Mouse (Mus musculus) urinary bladder, postnatal 36 days (tissue): ENCODE data around the gene Slc46a3.
"Not testable (repeated sequence)": the region's sequence is repeated elsewhere in the genome, so short reads cannot be mapped to it uniquely, and the experiment has no call there.

ENCODE experiments used
- DNase-seq, 2 experiments: peaks; one replicate each; pipeline ENCODE4 v3.0.0; 2022; ENCODE audit warnings: low spot score in 2 of 2, mixed read lengths in 1 of 2

Gene Slc46a3

DNA sequence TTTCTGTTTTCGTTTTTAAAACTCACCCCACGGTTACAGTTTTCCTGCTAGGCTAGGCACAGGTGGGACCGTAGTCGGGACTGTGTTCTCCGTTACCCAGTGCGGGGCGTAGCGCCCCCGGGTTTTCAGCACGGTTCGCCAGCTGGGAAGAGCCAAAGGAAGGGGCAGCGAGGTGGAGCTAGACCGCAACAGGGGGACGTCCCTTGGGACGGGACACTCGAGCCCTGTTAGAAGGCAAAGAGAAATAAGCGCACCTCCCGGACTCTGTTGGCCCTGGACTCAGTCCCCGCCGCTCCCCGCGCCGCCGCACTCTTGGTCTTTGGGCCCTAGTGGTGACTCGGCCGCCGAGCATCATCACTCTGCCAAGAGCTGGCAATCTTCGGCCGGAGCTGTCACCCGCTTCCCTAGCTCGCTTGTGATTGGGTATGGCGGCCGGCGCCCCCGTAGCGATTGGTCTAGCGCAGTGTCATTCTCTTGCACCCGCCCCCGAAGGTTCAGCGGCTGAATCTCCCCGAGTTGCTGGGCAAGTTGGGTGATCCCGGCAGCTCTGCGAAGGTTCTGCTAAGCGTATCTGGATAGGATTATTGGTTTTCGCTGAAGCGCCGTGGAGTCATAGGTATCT lies at the start of gene Slc46a3:
Gene Slc46a3, minus strand, starts transcription at position 361 of the 622 bp plus-strand sequence.
- peak; percentile 88 to 94 for DNase-seq

DNA sequence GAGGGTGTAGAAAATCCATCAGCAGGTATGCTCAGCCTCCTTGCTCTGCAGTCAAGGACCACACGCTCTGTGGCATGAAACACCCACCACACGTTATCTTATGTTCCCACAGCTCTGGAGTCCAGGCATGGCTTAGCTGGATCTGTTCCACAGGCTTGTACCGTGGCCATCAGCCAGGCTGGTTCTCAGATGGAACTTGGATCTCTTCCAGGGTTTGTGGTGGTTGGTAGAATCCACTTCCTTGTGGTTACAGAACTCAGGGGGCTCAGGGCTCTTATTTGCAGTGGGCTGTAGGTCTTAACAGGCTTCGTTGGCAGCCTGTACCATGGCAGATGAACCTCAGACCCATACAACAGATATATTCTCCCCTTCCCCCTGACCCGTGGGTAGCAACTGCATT lies 44.6 kb upstream of the Slc46a3 start:
- DNase-seq = no peak

DNA sequence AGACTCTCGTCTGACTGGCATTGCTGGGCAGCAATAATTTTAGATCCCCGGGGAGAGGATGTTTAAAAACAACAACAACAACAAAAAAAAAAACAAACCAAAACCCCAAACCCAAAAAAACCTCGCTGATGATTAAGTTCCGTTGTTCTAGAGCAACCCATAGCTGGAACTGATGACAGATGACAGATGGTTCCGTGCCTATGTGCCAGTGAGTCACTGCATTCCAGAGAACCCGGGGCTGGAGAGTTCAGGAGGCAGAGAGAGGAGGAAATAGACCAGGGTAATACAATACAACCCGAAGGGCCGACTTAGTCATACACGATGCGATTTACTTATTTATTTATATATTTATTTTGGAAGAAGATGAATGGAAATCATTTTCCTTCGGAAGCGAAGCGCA lies 40.5 kb upstream of the Slc46a3 start:
- no peak for DNase-seq

DNA sequence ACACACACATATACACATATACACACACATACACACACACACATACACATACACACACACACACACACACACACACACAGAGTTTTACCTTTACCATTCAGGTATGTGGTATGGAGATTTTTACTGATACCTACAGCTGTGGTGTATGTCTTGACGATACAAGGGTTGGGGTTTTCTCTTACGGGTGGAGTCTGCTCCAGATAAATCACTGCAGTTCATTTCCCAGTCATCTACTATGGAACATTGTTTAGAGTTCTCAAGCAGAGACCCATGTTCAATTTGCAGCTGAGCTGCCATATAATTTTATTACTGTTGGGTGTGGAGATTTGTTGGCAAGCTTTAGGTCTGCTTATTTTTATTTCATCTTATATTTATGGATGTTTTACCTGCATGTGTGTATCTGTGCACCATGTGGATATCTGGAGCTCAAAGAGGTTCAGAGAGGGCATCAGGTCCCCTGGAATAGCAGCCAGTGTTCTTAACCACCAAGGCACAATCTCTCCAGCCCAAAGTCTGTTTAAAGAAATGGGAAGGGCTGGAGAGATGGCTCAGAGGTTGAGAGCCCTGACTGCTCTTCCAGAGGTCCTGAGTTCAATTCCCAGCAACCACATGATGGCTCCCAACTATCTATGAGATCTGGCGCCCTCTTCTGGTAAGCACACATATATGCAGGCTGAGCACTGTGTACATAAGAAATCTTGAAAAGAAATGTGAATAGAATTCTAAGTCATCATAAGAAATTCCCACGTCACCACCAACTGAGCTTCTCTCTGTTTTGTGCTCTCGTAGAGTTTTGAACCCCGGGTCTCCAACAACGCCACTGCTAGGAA lies 34.3 kb upstream of the Slc46a3 start:
- no peak for DNase-seq

DNA sequence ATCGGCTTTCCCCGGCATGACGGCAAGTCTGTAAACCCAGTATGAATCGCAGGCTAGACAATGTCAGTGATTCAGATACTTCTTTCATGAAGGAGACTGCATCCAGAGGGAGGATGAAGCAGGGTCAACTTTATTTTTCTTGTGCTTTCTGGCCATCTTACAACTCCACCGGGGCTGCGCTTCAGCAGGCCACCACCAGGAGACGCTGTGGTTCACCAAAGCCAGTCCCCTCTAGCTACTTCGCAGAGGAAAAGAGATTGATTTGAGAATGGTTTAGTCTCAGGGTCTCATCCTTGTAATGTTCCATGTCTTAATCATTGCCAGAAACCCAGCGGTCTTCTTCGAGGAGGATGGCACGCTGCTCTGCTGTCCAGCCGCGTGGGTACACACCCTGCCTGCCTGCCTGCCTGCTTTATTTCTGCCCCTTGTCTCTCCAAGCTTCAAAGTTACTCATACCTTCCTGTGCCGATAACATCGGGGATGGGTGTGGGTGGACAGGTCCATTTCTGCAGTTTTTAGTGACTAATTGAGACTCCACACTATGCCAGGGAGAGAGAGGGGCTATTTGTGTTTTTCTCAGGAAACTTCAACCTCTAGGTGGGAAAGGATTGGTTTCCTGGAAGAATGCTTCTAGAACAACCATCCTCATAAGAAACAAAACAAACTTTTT lies 31.5 kb upstream of the Slc46a3 start:
- DNase-seq = no peak

- no peak for DNase-seq
Measured at GRCm38 (mm10) chr5:147924621-147925020, 30.0 kb upstream of the Slc46a3 start.

DNA sequence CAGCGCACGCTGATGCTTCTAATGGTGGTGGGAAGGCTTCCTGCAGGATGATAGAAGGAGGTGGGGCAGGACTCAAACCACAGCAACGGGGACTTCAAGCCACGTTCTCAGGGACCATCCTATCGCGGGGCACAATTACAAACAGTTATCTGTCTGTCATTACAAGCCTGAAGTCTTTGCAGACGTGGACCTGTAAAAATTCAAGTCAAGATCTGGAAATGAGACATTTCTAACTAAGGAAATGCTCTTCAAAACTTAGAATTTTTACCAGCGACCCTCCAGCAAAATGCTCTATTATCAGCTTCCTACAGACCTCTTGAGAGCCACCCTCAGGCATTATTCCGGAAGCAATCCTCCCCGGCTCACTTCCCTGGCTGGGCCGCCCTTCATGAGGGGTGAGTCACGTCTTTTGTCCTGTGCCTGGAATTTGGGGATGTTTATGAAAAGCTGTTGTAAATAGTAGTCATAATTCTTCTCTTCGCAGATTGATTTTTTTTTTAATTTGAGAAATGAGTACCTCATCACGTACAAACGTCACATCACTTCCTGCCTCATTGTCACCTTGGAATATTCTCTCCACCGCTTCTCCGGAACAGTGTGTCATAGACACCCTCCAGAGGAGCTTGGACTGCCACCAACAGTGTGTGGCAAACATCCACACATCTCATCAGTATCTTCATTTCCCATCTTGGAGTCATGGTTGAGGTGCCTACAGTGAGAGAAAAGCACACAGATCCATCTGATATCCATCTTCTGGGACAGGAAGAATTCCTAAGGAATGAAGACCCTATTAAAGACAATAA lies 23.6 kb upstream of the Slc46a3 start:
- DNase-seq = no peak

DNA sequence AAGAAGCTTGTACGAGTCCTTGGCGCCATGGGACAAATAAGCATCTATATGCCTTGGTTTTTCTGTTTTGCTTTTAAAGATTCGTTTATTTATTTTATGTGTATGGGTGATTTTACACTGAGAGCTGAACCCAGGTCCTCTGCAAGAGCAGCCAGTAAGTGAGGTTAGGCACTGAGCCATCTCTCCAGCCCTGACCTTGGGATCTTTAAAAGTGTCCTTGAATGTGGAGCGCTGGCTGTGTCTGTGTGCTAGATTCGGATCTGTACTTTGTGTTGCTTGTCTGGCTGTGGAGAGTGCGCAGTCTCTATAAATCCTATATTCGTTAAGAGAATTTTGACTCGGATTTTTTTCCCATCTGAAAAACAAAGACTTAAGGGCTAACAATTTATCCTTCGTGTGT lies 21.6 kb upstream of the Slc46a3 start:
- DNase-seq = no peak

GRCm38 (mm10) chr5:147915038-147915566 lies 20.5 kb upstream of the Slc46a3 start:
- DNase-seq = no peak

DNA sequence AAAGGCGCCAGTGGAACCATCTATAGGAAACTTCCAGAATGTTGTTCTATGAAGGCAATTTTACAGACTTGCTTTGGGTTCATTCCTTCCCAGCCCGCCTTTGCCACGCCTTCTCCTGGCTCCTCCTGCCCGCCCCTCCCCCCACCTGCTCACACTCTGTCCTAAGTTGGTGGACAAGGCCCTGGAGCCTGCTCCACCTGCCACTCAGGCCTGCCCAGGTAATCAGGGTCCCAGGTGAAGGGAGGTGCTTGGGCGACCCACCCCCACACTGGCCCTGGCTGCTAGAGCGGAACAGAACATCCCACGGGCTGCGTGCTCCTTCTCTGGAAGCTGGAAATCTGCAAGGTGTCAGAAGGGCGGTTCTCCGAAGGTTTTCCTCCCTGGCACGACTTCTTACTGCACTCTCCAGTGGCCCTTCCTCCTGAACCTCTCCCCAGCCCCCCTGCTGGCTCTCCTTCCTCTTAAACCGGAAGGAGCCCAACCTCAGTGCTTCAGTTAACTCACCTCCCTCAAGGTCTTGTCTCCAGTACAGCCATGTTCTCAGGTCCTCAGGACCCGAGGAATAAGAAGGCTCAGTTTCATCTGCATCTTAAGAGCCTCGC lies 18.7 kb upstream of the Slc46a3 start:
- no peak for DNase-seq

DNA sequence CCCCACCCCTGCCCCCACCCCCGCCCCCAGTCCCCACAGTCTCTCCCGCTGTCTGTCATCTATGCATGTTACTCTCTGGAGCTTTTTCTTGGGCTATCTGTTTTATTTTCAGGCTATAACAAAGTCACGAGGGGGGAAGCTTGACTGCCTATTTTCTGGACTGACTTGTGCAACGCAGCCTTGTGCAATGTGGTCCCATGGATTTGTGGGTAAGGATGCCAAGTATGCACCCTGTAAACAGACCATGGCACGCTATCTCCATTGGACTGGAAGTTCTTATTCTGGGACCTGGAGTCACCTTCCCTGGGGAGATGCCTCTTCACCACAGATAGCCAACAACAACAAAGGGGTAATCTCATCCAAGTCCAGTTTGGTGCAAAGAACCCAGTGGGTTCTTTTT lies 17.1 kb upstream of the Slc46a3 start:
- DNase-seq = peak in 1 of 2 experiments; percentile 50

DNA sequence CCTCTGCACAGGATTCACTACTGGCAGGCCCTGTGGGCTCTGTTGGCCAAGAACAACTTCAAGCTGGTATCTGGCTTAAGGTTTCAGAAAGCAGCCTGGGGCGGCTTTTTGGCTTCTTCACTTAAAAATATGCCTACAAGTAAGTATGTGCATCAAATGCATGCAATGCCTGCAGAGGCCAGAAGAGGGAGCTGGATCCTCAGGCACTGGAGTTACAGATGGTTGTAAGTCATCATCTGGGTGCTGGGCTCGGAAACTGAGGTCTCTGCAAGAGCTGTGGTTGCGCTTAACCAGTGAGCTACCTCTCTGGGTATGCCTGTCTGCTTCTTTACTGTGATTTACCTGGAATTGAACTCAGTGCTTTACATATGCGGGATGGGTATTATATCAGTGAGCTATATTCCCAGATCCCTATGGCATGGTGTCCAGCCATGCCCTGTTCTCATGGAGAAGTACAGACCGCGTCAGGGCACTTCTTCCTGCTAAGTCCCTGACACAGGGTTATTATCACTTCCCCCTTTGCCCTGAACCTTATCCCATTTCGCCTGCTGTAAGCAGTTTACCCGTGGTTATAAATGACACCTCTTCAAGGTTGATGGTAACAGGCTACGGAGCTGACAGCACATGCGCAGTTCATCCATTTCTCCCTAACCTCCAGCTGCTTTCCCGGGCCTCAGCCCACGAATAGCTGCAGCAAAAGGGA lies 16.3 kb upstream of the Slc46a3 start:
- DNase-seq = no peak

- DNase-seq = no peak
Measured at GRCm38 (mm10) chr5:147907851-147908250, 13.2 kb upstream of the Slc46a3 start.

- no peak for DNase-seq
Measured at GRCm38 (mm10) chr5:147907144-147907543, 12.5 kb upstream of the Slc46a3 start.

DNA sequence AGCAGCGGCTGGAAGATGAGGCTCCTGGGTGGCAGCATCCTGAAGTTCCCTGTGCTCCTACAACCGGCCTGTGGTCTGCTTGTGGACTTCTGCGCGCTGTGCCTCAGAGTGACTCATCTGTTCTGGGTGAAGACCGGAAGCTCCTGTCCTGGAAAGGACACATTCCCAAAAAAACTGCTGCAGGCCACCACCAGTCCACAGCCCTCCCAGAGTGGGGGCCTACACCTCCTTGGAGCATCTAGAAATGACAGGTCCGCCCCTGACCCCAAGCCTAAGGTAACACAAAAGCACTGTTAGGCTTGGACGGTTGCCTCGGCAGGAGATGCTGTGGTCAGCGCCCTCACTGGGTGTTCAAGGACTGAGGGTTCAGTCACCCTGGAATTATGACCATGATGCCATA lies 8.6 kb upstream of the Slc46a3 start:
- no peak for DNase-seq

- no peak for DNase-seq
Measured at GRCm38 (mm10) chr5:147902008-147902757, 7.6 kb upstream of the Slc46a3 start.

DNA sequence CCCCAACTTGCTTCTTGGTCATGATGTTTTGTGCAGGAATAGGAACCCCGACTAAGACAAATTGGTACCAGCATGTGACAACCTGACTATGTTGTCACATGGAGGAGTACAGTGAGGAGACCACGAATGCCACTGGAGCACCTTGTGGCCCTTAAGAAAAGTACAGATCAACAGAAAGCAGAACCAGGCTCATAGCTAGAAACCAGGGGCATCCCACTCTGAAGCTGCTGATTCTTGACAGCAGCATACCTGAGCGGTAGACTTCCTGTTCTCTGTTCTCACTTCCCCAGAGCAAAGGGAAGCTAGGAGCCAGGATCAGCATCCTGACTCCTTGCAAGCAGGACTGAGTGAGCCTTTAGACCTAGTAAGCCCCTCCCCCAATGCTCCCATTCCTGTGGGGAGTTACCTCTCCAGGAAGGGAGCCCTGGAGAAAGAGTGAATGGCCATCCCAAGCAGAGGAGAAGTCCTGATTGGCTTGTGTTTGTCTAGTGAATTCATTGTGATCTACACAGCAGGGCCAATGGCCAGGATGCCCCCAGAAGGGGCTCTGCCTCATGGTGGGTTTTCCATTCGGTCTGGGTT lies 4.4 kb upstream of the Slc46a3 start:
- DNase-seq = no peak

DNA sequence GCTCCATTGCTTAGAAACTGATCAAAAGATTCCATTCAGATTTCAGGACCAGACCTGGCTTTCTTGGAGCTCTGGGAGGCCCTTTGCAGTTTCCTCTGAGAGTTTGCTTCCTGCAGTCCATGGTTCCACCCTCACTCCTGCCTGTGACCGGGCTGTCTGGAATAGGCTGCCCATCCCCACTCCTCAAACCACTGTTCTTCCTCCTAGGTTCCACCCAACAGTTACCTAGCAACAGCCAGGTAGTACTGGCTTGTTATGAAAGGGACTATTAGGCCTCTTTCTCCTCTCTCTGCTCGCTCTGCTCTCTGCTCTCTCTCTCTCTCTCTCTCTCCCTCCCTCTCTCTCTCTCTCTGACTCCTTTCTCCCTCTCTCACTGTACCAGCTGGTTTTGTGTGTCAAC lies 3.6 kb upstream of the Slc46a3 start:
- DNase-seq = no peak

DNA sequence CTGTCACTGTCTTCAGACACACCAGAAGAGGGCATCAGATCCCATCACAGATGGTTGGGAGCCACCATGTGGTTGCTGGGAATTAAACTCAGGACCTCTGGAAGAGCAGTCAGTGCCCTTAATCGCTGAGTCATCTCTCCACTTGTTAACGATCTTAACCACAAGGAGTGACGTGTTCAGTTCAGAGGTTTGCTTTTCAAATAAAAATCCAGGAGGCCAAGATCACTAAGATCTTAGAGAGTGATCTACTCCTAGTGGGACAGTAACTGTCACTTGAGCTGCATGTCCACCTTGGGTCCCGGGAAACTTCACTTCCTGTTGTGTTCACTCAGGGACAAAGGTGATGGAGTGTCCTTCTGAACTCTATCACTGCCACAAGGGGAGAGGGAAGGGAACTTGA lies 1.9 kb upstream of the Slc46a3 start:
- DNase-seq = not testable (repeated sequence)
